Mouse (Mus musculus) right cerebral cortex, postnatal 25 days (tissue): ENCODE results near the gene St3gal2.
"Not testable (repeated sequence)": the region's sequence is repeated elsewhere in the genome, so short reads cannot be mapped to it uniquely, and the experiment has no call there.

ENCODE experiments used
- DNase-seq: peaks from one replicate; pipeline ENCODE4 v3.0.0; 2022

The St3gal2 gene

GRCm38 (mm10) chr8:110919341-110920031 is at the start of gene St3gal2:
TSS of gene St3gal2 (plus strand) at chr8:110919922.
- peak; percentile 90 for DNase-seq

DNA sequence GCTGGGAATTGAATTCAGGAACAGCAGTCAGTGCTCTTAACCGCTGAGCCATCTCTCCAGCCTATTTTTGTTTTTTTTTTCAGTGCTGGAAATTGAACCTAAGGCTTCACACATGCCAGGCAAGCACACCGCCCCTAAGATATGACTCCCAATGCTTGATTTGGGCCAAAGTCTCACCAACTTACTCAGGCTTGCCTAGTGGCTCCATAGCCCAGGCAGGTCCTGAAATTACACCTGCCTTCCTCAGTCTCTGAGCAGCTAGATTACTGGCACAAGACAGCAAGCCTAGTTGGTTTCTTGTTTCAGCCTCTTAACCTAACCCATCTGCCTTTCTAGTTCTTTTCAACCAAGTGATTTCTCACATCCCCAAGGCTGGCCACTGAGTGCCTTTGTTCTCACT is 49.2 kb upstream of the St3gal2 start:
- no peak for DNase-seq

DNA sequence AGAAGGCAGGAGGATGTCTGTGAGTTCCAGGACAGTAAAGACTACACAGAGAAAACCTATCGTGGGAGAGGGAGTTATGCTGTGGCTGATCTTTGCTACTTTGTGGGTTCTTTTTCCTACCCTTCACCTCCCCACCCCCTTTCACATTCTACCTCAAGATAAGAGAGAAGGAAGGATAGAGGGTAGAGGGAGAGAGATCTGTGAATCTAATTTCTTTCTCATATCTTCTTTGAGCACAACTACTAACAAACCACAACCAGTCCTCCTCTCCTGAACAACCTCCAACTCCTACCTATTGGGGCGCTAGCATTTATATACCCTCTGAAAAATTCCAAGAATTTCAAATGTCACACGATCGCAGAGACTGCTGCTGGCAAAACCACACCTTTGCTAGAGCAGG is 41.9 kb upstream of the St3gal2 start:
- no peak for DNase-seq

- peak; percentile 54 for DNase-seq
Measured at GRCm38 (mm10) chr8:110881741-110882310, 37.9 kb upstream of the St3gal2 start.

GRCm38 (mm10) chr8:110883824-110884223 is 35.9 kb upstream of the St3gal2 start:
- no peak for DNase-seq

- DNase-seq, result no peak
Measured at GRCm38 (mm10) chr8:110886634-110887033, 33.1 kb upstream of the St3gal2 start.

DNA sequence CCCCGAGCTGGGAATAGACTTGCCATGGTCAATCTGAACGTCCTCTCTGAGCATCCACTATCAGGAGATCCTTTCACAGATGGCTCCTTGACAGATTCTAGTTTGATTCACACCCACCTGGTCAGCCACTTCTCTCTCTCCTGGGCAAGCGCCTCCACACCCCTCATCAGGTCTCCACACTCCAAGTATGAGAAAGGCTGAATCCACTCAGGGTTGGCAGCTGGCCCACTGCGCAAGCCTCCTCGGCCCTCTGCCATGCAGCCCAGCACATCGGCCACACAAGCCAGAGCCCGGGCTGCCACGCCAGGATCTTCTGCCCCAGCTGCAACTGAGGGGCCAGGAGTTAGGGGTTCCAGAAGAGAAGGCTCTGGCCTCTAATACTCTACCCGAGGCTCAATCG is 32.2 kb upstream of the St3gal2 start:
- DNase-seq, result no peak

- no peak for DNase-seq
Measured at GRCm38 (mm10) chr8:110888441-110888840, 31.3 kb upstream of the St3gal2 start.

- DNase-seq, result no peak
Measured at GRCm38 (mm10) chr8:110888860-110889259, 30.9 kb upstream of the St3gal2 start.

DNA sequence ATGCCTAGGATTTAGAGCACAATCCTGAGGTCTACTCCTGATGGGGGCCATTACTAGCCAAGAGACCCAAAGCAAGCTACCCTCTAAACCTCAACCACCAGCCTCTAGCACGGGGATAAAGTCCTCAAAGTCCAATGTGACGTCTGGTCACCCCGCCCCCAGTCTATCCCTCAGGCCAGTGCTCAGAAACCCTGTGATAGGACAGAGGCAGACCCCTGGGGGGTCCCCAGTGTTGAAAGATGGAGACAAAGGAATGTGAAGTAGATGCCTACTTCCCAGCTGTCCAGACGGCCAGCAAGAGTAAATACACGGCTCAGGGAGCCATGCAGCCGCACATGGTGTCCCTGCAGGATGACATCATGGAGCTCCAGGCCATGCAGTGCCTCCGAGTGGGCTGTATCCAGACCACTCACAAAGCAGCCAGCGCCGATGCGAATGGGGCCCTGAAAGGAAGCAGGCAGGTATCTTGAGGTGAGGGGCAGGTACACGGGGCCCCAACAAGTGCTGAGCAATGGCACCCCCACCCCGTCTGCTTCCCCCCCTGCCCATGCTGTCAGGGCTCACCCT is 29.7 kb upstream of the St3gal2 start:
- no peak for DNase-seq

DNA sequence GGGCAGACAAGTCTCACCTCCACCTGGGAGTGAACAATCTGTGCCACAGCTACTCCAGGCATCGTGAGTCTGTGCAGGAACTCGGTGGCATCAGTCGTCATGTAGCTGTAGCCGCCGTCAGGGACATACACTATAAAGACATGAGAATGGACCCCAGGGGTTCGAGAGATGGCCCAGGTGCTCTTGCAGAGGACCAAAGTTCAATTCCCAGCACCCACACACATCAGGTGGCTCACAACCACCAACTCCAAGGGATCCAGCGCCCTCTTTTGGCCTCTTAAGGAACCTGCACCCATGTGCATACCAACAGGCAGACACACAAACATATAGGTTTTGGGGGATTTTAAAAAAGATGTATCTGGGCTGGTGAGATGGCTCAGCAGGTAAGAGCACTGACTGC is 27.7 kb upstream of the St3gal2 start:
- no peak for DNase-seq

DNA sequence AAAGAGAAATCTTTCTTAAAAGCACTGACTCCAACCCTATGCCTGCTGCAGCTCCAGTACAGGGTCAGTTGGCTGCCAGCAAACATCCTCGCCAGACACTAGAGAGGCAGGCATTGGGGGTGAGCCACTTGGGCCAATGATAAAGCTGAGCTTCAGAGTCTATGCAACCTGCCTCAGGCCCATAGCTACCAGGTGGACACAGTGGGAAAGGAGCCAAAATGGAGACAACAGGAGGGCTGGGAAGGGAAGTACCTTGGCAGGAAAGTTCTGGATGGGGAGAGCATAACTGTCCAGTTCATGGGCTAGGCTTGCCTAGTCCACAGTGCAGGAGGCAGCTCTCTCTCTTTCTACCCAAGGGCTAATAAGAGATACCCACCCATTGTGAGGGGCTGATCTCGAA is 26.8 kb upstream of the St3gal2 start:
- no peak for DNase-seq

- DNase-seq, result no peak
Measured at GRCm38 (mm10) chr8:110894851-110895250, 24.9 kb upstream of the St3gal2 start.

- no peak for DNase-seq
Measured at GRCm38 (mm10) chr8:110895254-110895653, 24.5 kb upstream of the St3gal2 start.

DNA sequence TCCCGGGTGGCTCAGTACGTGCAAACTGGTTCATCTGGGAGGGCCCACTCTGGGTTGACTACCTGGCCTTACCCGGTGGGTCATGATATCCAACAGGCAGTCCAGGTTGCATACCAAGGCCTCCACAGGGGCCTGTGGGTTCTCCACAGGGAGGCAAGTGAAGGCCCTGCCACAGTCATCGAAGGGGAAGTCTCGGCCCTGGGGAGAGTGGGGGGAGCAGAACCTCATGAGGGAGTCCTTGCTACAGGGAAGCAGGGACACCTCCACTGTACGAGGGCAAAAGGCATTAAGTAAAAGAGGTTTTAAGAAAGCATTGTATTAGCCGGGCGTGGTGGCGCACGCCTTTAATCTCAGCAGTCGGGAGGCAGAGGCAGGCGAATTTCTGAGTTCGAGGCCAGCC is 23.9 kb upstream of the St3gal2 start:
- no peak for DNase-seq

DNA sequence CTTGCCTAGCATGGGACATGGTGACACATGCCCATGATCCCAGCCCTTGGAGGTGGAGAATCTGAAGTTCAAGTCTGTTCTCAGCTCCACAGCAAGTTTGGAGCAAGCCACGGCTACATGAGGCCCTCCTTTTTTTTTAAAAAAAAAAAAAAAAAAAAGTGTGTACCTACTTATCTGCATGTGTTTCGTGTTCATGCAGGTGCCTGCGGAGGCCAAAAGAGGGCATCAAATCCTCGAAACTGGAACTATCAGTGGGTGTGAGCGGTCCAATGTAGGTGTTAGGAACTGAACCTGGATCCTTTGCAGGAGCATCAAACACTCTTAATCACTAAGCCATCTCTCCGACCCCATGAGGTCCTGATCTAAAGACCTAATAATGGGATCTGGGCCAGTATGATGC is 22.2 kb upstream of the St3gal2 start:
- DNase-seq, result no peak

GRCm38 (mm10) chr8:110901056-110901455 is 18.7 kb upstream of the St3gal2 start:
- DNase-seq, result no peak

DNA sequence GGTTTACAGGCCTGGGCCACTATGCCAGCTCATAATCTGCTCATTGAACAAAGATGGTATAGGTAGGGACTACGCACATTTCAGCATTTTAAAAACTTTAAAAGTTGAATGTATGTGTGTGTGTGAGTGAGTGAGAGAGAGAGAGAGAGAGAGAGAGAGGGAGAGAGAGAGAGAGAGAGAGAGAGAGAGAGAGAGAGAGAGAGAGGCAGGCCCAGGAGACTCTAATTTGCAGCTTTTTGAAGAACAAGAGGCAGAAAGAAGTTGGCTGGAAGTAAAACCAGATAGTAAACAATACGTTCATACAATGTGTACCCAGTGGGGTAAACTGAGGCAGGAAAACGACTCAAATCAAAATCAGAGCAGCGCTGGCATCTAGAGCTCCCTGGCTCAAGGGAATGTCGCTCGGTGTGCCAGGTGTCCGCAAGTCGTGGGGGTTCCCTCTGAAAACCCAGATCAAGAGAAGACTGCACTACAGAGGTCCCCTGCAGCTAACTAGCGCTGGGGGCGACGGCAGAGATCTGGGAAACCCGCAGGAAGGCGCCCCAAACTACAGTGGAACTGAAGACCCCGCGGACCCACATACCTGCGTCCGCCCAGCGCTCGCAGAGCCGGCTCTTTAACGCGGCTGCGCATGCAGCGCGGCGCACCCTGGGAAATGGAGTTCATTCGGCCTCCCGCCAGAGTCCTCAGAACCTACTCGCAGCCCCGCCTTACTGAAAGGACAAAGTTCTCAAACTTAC is 17.7 kb upstream of the St3gal2 start, which contains the start of gene Fuk:
Fuk (minus strand) TSS at position 650 of the 740 bp plus-strand sequence.
- DNase-seq, result peak; percentile 87

DNA sequence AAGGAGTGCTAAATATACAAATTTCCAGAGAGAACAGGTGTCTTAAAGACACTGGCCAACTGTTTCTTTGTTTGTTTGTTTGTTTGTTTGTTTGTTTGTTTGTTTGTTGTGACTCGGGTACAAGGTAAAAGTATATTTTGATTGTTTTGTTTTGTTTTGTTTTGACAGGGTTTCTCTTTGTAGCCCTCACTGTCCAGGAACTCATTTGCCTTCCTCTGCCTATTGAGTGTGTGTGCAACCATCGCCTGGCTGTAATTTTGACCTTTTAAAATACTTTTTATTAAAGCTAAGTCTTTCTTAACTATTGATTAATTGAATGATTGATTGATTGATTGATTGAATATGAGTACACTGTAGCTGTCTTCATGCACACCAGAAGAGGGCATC is 17.1 kb upstream of the St3gal2 start:
- no peak for DNase-seq

DNA sequence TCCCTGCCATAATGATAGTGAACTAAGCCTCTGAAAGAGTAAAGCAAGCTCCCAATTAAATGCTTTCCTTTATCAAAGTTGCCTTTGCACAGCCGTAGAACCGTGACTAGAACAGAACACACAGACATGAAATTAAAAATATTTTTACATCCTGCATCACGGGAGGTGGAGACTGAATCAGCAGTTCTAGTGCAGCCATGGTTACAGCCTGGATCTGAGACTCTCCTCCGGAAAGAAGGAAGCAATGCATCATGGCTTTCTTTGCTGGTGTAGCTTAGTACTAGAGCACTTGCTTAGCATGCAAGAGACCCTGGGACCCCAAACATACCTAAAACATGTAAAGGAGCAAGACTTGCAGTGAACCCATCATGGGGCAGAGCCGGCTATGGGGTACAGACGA is 14.3 kb upstream of the St3gal2 start:
- DNase-seq, result no peak

- DNase-seq, result no peak
Measured at GRCm38 (mm10) chr8:110906682-110907081, 13.0 kb upstream of the St3gal2 start.

- not testable (repeated sequence) for DNase-seq
Measured at GRCm38 (mm10) chr8:110909850-110910249, 9.9 kb upstream of the St3gal2 start.
